Mouse (Mus musculus): ENCODE measurements around the gene Cfap54. TPM values are rescaled to one million over a fixed set of nuclear protein-coding genes. Genes with fewer than 3 reads are reported as not detected.

Cfap54 gene
- polyA plus RNA-seq, 1 experiment from 2014 or later, result 0.27 TPM

GRCm38 (mm10) chr10:93072769-93073168 is 8.6 kb downstream of the Cfap54 start:
- 74% methylated on average over 2 of the region's 2 CpGs for WGBS
- Histone ChIP-seq H3K36me3 (ENCODE audit: control insufficient read depth, insufficient read depth, low read length) (no peaks in the 10 kb centered on the region), H3K4me1 (ENCODE audit: control insufficient read depth, insufficient read depth, low read length) (no peaks in the 10 kb centered on the region), H3K4me3 (replicated peaks; ENCODE audit: low read length) (no peak overlapping the region), H3K9ac (ENCODE audit: low read length) (no peak overlapping the region), H3K27ac (ENCODE audit: low read length) (no peak overlapping the region), H3K27me3 (ENCODE audit: control insufficient read depth, insufficient read depth, low read length) (no peaks in the 10 kb centered on the region), H3K9me3 (replicated peaks; ENCODE audit: control insufficient read depth, low read length) (no peaks in the 10 kb centered on the region), H3K4me2 (ENCODE audit: low read depth, low read length) (no peak overlapping the region)
- ATAC-seq (ENCODE audit: insufficient read depth, low FRiP score), result no peak

GRCm38 (mm10) chr10:93071753-93072152 is 9.7 kb downstream of the Cfap54 start:
- Histone ChIP-seq H3K36me3 (ENCODE audit: control insufficient read depth, insufficient read depth, low read length) (no peaks in the 10 kb centered on the region), H3K27ac (ENCODE audit: low read length) (no peak overlapping the region), H3K27me3 (ENCODE audit: control insufficient read depth, insufficient read depth, low read length) (no peaks in the 10 kb centered on the region), H3K4me2 (ENCODE audit: low read depth, low read length) (no peak overlapping the region), H3K9me3 (replicated peaks; ENCODE audit: control insufficient read depth, low read length) (no peaks in the 10 kb centered on the region), H3K4me3 (replicated peaks; ENCODE audit: low read length) (no peak overlapping the region), H3K4me1 (ENCODE audit: control insufficient read depth, insufficient read depth, low read length) (no peaks in the 10 kb centered on the region), H3K9ac (ENCODE audit: low read length) (no peak overlapping the region)
- 70% methylated on average over 3 of the region's 3 CpGs for WGBS
- ATAC-seq (ENCODE audit: insufficient read depth, low FRiP score), result no peak

GRCm38 (mm10) chr10:93070121-93070898 is 11.1 kb downstream of the Cfap54 start:
- Histone ChIP-seq H3K4me1 (ENCODE audit: control insufficient read depth, insufficient read depth, low read length) (no peaks in the 10 kb centered on the region), H3K27ac (ENCODE audit: low read length) (0 out of 2 replicates have a peak overlapping the region, but pooled peaks have one; percentile 54), H3K9me3 (replicated peaks; ENCODE audit: control insufficient read depth, low read length) (no peaks in the 10 kb centered on the region), H3K4me2 (ENCODE audit: low read depth, low read length) (no peak overlapping the region), H3K9ac (ENCODE audit: low read length) (no peak overlapping the region), H3K36me3 (ENCODE audit: control insufficient read depth, insufficient read depth, low read length) (no peaks in the 10 kb centered on the region), H3K27me3 (ENCODE audit: control insufficient read depth, insufficient read depth, low read length) (no peaks in the 10 kb centered on the region), H3K4me3 (replicated peaks; ENCODE audit: low read length) (no peak overlapping the region)
- ATAC-seq (ENCODE audit: insufficient read depth, low FRiP score), result no peak
- WGBS, result 68% methylated on average over 9 of the region's 9 CpGs

GRCm38 (mm10) chr10:93069721-93070120 is 11.7 kb downstream of the Cfap54 start:
- no peak overlapping the region for H3K4me2 ChIP-seq (ENCODE audit: low read depth, low read length)
- 71% methylated on average over 6 of the region's 6 CpGs for WGBS
- peak overlapping the region; percentile 54; the same call in 1 of the 2 replicates for H3K27ac ChIP-seq (ENCODE audit: low read length)
- H3K27me3 ChIP-seq (ENCODE audit: control insufficient read depth, insufficient read depth, low read length), result no peaks in the 10 kb centered on the region
- no peak overlapping the region for H3K9ac ChIP-seq (ENCODE audit: low read length)
- H3K9me3 ChIP-seq (replicated peaks; ENCODE audit: control insufficient read depth, low read length), result no peaks in the 10 kb centered on the region
- H3K36me3 ChIP-seq (ENCODE audit: control insufficient read depth, insufficient read depth, low read length), result no peaks in the 10 kb centered on the region
- no peak overlapping the region for H3K4me3 ChIP-seq (replicated peaks; ENCODE audit: low read length)
- ATAC-seq (ENCODE audit: insufficient read depth, low FRiP score), result no peak
- no peaks in the 10 kb centered on the region for H3K4me1 ChIP-seq (ENCODE audit: control insufficient read depth, insufficient read depth, low read length)

GRCm38 (mm10) chr10:93069041-93069679 is 12.3 kb downstream of the Cfap54 start:
- peak overlapping the region; percentile 65 for H3K27ac ChIP-seq (ENCODE audit: low read length)
- H3K9me3 ChIP-seq (replicated peaks; ENCODE audit: control insufficient read depth, low read length), result no peaks in the 10 kb centered on the region
- ATAC-seq (ENCODE audit: insufficient read depth, low FRiP score), result peak; percentile 76; the same call in 1 of the 2 replicates
- H3K27me3 ChIP-seq (ENCODE audit: control insufficient read depth, insufficient read depth, low read length), result no peaks in the 10 kb centered on the region
- no peak overlapping the region for H3K9ac ChIP-seq (ENCODE audit: low read length)
- WGBS, result 67% methylated on average over 6 of the region's 6 CpGs
- H3K4me3 ChIP-seq (replicated peaks; ENCODE audit: low read length), result no peak overlapping the region
- H3K36me3 ChIP-seq (ENCODE audit: control insufficient read depth, insufficient read depth, low read length), result no peaks in the 10 kb centered on the region
- H3K4me1 ChIP-seq (ENCODE audit: control insufficient read depth, insufficient read depth, low read length), result no peaks in the 10 kb centered on the region
- H3K4me2 ChIP-seq (ENCODE audit: low read depth, low read length), result no peak overlapping the region

GRCm38 (mm10) chr10:93064973-93065372 is 16.4 kb downstream of the Cfap54 start:
- no peak overlapping the region for H3K27ac ChIP-seq (ENCODE audit: low read length)
- H3K4me3 ChIP-seq (replicated peaks; ENCODE audit: low read length), result no peak overlapping the region
- no peaks in the 10 kb centered on the region for H3K27me3 ChIP-seq (ENCODE audit: control insufficient read depth, insufficient read depth, low read length)
- no peaks in the 10 kb centered on the region for H3K4me1 ChIP-seq (ENCODE audit: control insufficient read depth, insufficient read depth, low read length)
- H3K36me3 ChIP-seq (ENCODE audit: control insufficient read depth, insufficient read depth, low read length), result no peaks in the 10 kb centered on the region
- H3K9ac ChIP-seq (ENCODE audit: low read length), result no peak overlapping the region
- no peaks in the 10 kb centered on the region for H3K9me3 ChIP-seq (replicated peaks; ENCODE audit: control insufficient read depth, low read length)
- WGBS, result 87% methylated on average over 10 of the region's 10 CpGs
- no peak overlapping the region for H3K4me2 ChIP-seq (ENCODE audit: low read depth, low read length)
- no peak for ATAC-seq (ENCODE audit: insufficient read depth, low FRiP score)

- Histone ChIP-seq H3K27me3 (ENCODE audit: control insufficient read depth, insufficient read depth, low read length) (no peaks in the 10 kb centered on the region), H3K27ac (ENCODE audit: low read length) (no peak overlapping the region), H3K4me3 (replicated peaks; ENCODE audit: low read length) (no peak overlapping the region), H3K4me1 (ENCODE audit: control insufficient read depth, insufficient read depth, low read length) (no peaks in the 10 kb centered on the region), H3K9ac (ENCODE audit: low read length) (no peak overlapping the region), H3K9me3 (replicated peaks; ENCODE audit: control insufficient read depth, low read length) (no peaks in the 10 kb centered on the region), H3K36me3 (ENCODE audit: control insufficient read depth, insufficient read depth, low read length) (no peaks in the 10 kb centered on the region), H3K4me2 (ENCODE audit: low read depth, low read length) (no peak overlapping the region)
- ATAC-seq (ENCODE audit: insufficient read depth, low FRiP score), result no peak
- 50% methylated on average over 3 of the region's 3 CpGs for WGBS
Observed at GRCm38 (mm10) chr10:93063576-93063975, 17.8 kb downstream of the Cfap54 start.

- 84% methylated on average over 4 of the region's 4 CpGs for WGBS
- H3K36me3 ChIP-seq (ENCODE audit: control insufficient read depth, insufficient read depth, low read length), result no peaks in the 10 kb centered on the region
- H3K27me3 ChIP-seq (ENCODE audit: control insufficient read depth, insufficient read depth, low read length), result no peaks in the 10 kb centered on the region
- no peaks in the 10 kb centered on the region for H3K9me3 ChIP-seq (replicated peaks; ENCODE audit: control insufficient read depth, low read length)
- H3K4me3 ChIP-seq (replicated peaks; ENCODE audit: low read length), result no peak overlapping the region
- H3K4me1 ChIP-seq (ENCODE audit: control insufficient read depth, insufficient read depth, low read length), result no peaks in the 10 kb centered on the region
- no peak overlapping the region for H3K4me2 ChIP-seq (ENCODE audit: low read depth, low read length)
- no peak for ATAC-seq (ENCODE audit: insufficient read depth, low FRiP score)
- H3K27ac ChIP-seq (ENCODE audit: low read length), result no peak overlapping the region
- H3K9ac ChIP-seq (ENCODE audit: low read length), result no peak overlapping the region
Observed at GRCm38 (mm10) chr10:93062395-93062794, 19.0 kb downstream of the Cfap54 start.

GRCm38 (mm10) chr10:93053867-93054266 is 27.6 kb downstream of the Cfap54 start:
- Histone ChIP-seq H3K9ac (ENCODE audit: low read length) (no peak overlapping the region), H3K27ac (ENCODE audit: low read length) (no peak overlapping the region), H3K4me1 (ENCODE audit: control insufficient read depth, insufficient read depth, low read length) (no peaks in the 10 kb centered on the region), H3K9me3 (replicated peaks; ENCODE audit: control insufficient read depth, low read length) (no peaks in the 10 kb centered on the region), H3K36me3 (ENCODE audit: control insufficient read depth, insufficient read depth, low read length) (no peaks in the 10 kb centered on the region), H3K4me2 (ENCODE audit: low read depth, low read length) (no peak overlapping the region), H3K4me3 (replicated peaks; ENCODE audit: low read length) (no peak overlapping the region), H3K27me3 (ENCODE audit: control insufficient read depth, insufficient read depth, low read length) (no peaks in the 10 kb centered on the region)
- 81% methylated on average over 6 of the region's 6 CpGs for WGBS
- ATAC-seq (ENCODE audit: insufficient read depth, low FRiP score), result no peak
